Mouse (Mus musculus) macrophage (primary cell): ENCODE results near the gene Mettl15. TPM values are rescaled to one million over a fixed set of nuclear protein-coding genes. Genes with fewer than 3 reads are reported as not detected.
"Not testable (repeated sequence)": the region's sequence is repeated elsewhere in the genome, so short reads cannot be mapped to it uniquely, and the experiment has no call there.

Experiments used
- H3K27ac ChIP-seq: fragments of 350-480 bp; formaldehyde crosslinking; 2 replicates; pipeline ENCODE4 v1.9.0; 2021
- H3K36me3 ChIP-seq: fragments of 350-480 bp; formaldehyde crosslinking; 2 replicates; pipeline ENCODE4 v1.9.0; 2021; ENCODE audit errors: inconsistent target
- H3K4me3 ChIP-seq: fragments of 350-480 bp; formaldehyde crosslinking; 2 replicates; pipeline ENCODE4 v1.9.0; 2021; ENCODE audit errors: inconsistent target
- H3K79me2 ChIP-seq: fragments of 350-480 bp; formaldehyde crosslinking; 2 replicates; pipeline ENCODE4 v1.9.0; 2021; ENCODE audit errors: inconsistent target
- WGBS: methylation state at CpG from one replicate; pipeline ENCODE4 v1.1.7; 2026; ENCODE audit warnings: inconsistent platforms; ENCODE audit not compliant: missing documents; 5-methylcytosine and 5-hydroxymethylcytosine counted together
- polyA plus RNA-seq: library from polyadenylated mRNA; stranded (reverse); fragments of 250-400 nt; gene quantifications from 3 replicates; pipeline ENCODE4 v1.2.4, GENCODE M21; 2018; ENCODE audit warnings: inconsistent platforms

Mettl15 gene
- polyA plus RNA-seq, 1 experiment from 2014 or later, result 1.8 TPM

GRCm38 (mm10) chr2:109233876-109234275 is 46.7 kb downstream of the Mettl15 start:
- Histone ChIP-seq H3K27ac (no peak overlapping the region), H3K4me3 (no peak overlapping the region), H3K36me3 (no peaks in the 10 kb centered on the region), H3K79me2 (no peaks in the 10 kb centered on the region)
- 93% methylated on average over 4 of the region's 4 CpGs for WGBS

GRCm38 (mm10) chr2:109230443-109230842 is 50.1 kb downstream of the Mettl15 start:
- H3K27ac ChIP-seq, result no peak overlapping the region
- no peaks in the 10 kb centered on the region for H3K36me3 ChIP-seq
- no peaks in the 10 kb centered on the region for H3K79me2 ChIP-seq
- H3K4me3 ChIP-seq, result no peak overlapping the region

GRCm38 (mm10) chr2:109227196-109227595 is 53.4 kb downstream of the Mettl15 start:
- Histone ChIP-seq H3K36me3 (no peaks in the 10 kb centered on the region), H3K27ac (no peak overlapping the region), H3K4me3 (no peak overlapping the region), H3K79me2 (no peaks in the 10 kb centered on the region)
- 92% methylated on average over 3 of the region's 3 CpGs for WGBS

GRCm38 (mm10) chr2:109221470-109221869 is 59.1 kb downstream of the Mettl15 start:
- Histone ChIP-seq H3K79me2 (no peaks in the 10 kb centered on the region), H3K27ac (no peak overlapping the region), H3K4me3 (no peak overlapping the region), H3K36me3 (no peaks in the 10 kb centered on the region)
- WGBS, result 92% methylated on average over 2 of the region's 2 CpGs

- not testable (repeated sequence) for H3K79me2 ChIP-seq, H3K4me3 ChIP-seq, H3K36me3 ChIP-seq, H3K27ac ChIP-seq
- WGBS, result no CpG with 5 or more reads among the region's 2 CpGs
Measured at GRCm38 (mm10) chr2:109216678-109217077, 63.9 kb downstream of the Mettl15 start.

GRCm38 (mm10) chr2:109210641-109211040 is 69.9 kb downstream of the Mettl15 start:
- not testable (repeated sequence) for H3K4me3 ChIP-seq, H3K79me2 ChIP-seq, H3K36me3 ChIP-seq, H3K27ac ChIP-seq
- WGBS, result 83% methylated on average over 1 of the region's 1 CpGs

- H3K79me2 ChIP-seq, result no peaks in the 10 kb centered on the region
- no peaks in the 10 kb centered on the region for H3K36me3 ChIP-seq
- H3K4me3 ChIP-seq, result no peak overlapping the region
- 85% methylated on average over 2 of the region's 2 CpGs for WGBS
- no peak overlapping the region for H3K27ac ChIP-seq
Measured at GRCm38 (mm10) chr2:109208032-109208431, 72.5 kb downstream of the Mettl15 start.

GRCm38 (mm10) chr2:109182993-109183392 is 97.6 kb downstream of the Mettl15 start:
- H3K36me3 ChIP-seq, result no peaks in the 10 kb centered on the region
- no peaks in the 10 kb centered on the region for H3K79me2 ChIP-seq
- 90% methylated on average over 3 of the region's 3 CpGs for WGBS
- H3K27ac ChIP-seq, result no peak overlapping the region
- no peak overlapping the region for H3K4me3 ChIP-seq

GRCm38 (mm10) chr2:109158509-109158908 is 122.0 kb downstream of the Mettl15 start:
- Histone ChIP-seq H3K36me3 (no peaks in the 10 kb centered on the region), H3K27ac (no peak overlapping the region), H3K4me3 (no peak overlapping the region), H3K79me2 (no peaks in the 10 kb centered on the region)
- WGBS, result 62% methylated on average over 1 of the region's 1 CpGs

GRCm38 (mm10) chr2:109156131-109156530 is 124.4 kb downstream of the Mettl15 start:
- Histone ChIP-seq H3K36me3 (no peaks in the 10 kb centered on the region), H3K79me2 (no peaks in the 10 kb centered on the region), H3K27ac (no peak overlapping the region), H3K4me3 (no peak overlapping the region)
- 67% methylated on average over 1 of the region's 1 CpGs for WGBS

GRCm38 (mm10) chr2:109153402-109154050 is 127.0 kb downstream of the Mettl15 start:
- no peak overlapping the region for H3K27ac ChIP-seq
- H3K36me3 ChIP-seq, result no peaks in the 10 kb centered on the region
- 83% methylated on average over 6 of the region's 6 CpGs for WGBS
- no peak overlapping the region for H3K4me3 ChIP-seq
- no peaks in the 10 kb centered on the region for H3K79me2 ChIP-seq

- Histone ChIP-seq H3K27ac (no peak overlapping the region), H3K4me3 (no peak overlapping the region), H3K79me2 (no peaks in the 10 kb centered on the region), H3K36me3 (no peaks in the 10 kb centered on the region)
Measured at GRCm38 (mm10) chr2:109147292-109147691, 133.3 kb downstream of the Mettl15 start.

GRCm38 (mm10) chr2:109144410-109144809 is 136.1 kb downstream of the Mettl15 start:
- H3K36me3 ChIP-seq, result no peaks in the 10 kb centered on the region
- no peak overlapping the region for H3K27ac ChIP-seq
- no peak overlapping the region for H3K4me3 ChIP-seq
- WGBS, result 92% methylated on average over 2 of the region's 2 CpGs
- no peaks in the 10 kb centered on the region for H3K79me2 ChIP-seq

- H3K79me2 ChIP-seq, result no peaks in the 10 kb centered on the region
- H3K27ac ChIP-seq, result no peak overlapping the region
- H3K36me3 ChIP-seq, result no peaks in the 10 kb centered on the region
- no peak overlapping the region for H3K4me3 ChIP-seq
- WGBS, result 79% methylated on average over 1 of the region's 1 CpGs
Measured at GRCm38 (mm10) chr2:109140330-109140729, 140.2 kb downstream of the Mettl15 start.

- H3K27ac ChIP-seq, result no peak overlapping the region
- 90% methylated on average over 6 of the region's 6 CpGs for WGBS
- H3K36me3 ChIP-seq, result no peaks in the 10 kb centered on the region
- no peak overlapping the region for H3K4me3 ChIP-seq
- H3K79me2 ChIP-seq, result no peaks in the 10 kb centered on the region
Measured at GRCm38 (mm10) chr2:109137276-109137675, 143.3 kb downstream of the Mettl15 start.

- Histone ChIP-seq H3K27ac (no peak overlapping the region), H3K4me3 (no peak overlapping the region), H3K36me3 (no peaks in the 10 kb centered on the region), H3K79me2 (no peaks in the 10 kb centered on the region)
- 92% methylated on average over 3 of the region's 3 CpGs for WGBS
Measured at GRCm38 (mm10) chr2:109130718-109131117, 149.8 kb downstream of the Mettl15 start.
